Comparison of ENCODE assay signal across 22 mouse cellular contexts in genomic region chr11:36653656-36654323, GRCm38 (mm10).
DNase-seq lines count a peak whose midpoint lies in the region; ATAC-seq and TF ChIP-seq lines count a peak whose summit lies in the region.
"Had no signal": no experiment of that assay in that cellular context is flagged by ENCODE, and none has a peak within 500 bp of the region (broad histone marks: within the 10 kb centered on the region; RNA-seq: fewer than 3 reads in every experiment).

No protein-coding gene starts in this region.

- 59% methylated on average over 9 of the region's 9 CpGs for WGBS in cerebellum, adult 2 months
- 64% methylated on average over 9 of the region's 9 CpGs for WGBS in forebrain, embryonic 15.5 days
- 86% methylated on average over 9 of the region's 9 CpGs for WGBS in forebrain, embryonic 10.5 days

- TF ChIP-seq POLR2A in cerebellum, adult 2 months (IDR thresholded peaks at IDR 0.05; ENCODE audit: borderline replicate concordance, insufficient read depth, low read length) = no peak

- no peak overlapping the region for H3K4me2 ChIP-seq in forebrain, embryonic 15.5 days (replicated peaks)
- H3K4me2 ChIP-seq: embryonic facial prominence, embryonic 12.5 days; heart, embryonic 13.5 days; hindbrain, embryonic 13.5 days; intestine, embryonic 15.5 days had no signal

- H3K36me3 ChIP-seq in forebrain, embryonic 15.5 days = no peaks in the 10 kb centered on the region
- no peaks in the 10 kb centered on the region for H3K36me3 ChIP-seq in forebrain, embryonic 10.5 days (replicated peaks)
- H3K36me3 ChIP-seq: embryonic facial prominence, embryonic 12.5 days; G1E; heart, embryonic 13.5 days; hindbrain, embryonic 13.5 days; intestine, embryonic 15.5 days had no signal

- H3K4me1 ChIP-seq in cerebellum, adult 2 months (ENCODE audit: control insufficient read depth, insufficient read depth, low read length) = no peaks in the 10 kb centered on the region
- H3K4me1 ChIP-seq in forebrain, embryonic 15.5 days = peaks cover 18% of the 10 kb centered on the region
- no peaks in the 10 kb centered on the region for H3K4me1 ChIP-seq in forebrain, embryonic 10.5 days
- H3K4me1 ChIP-seq: embryonic facial prominence, embryonic 12.5 days; intestine, embryonic 15.5 days had no signal

- no peak overlapping the region for H3K4me3 ChIP-seq in cerebellum, adult 2 months (replicated peaks; ENCODE audit: insufficient read depth, low read depth, low read length)
- H3K4me3 ChIP-seq in forebrain, embryonic 15.5 days = no peak overlapping the region
- no peak overlapping the region for H3K4me3 ChIP-seq in forebrain, embryonic 10.5 days
- H3K4me3 ChIP-seq in layer of hippocampus, adult 2 months = no peak overlapping the region
- H3K4me3 ChIP-seq: embryonic facial prominence, embryonic 12.5 days; heart, embryonic 13.5 days; hindbrain, embryonic 13.5 days; intestine, embryonic 15.5 days had no signal

- ATAC-seq in forebrain, embryonic 15.5 days (replicated peaks) = peak; percentile 46; the same call in 1 of the 2 replicates
- ATAC-seq: CD4-positive, CD25-positive, alpha-beta regulatory T cell, adult 4 months; intestine, embryonic 15.5 days had no signal

- H3K9me3 ChIP-seq in forebrain, embryonic 15.5 days = no peaks in the 10 kb centered on the region
- no peaks in the 10 kb centered on the region for H3K9me3 ChIP-seq in forebrain, embryonic 10.5 days
- H3K9me3 ChIP-seq: embryonic facial prominence, embryonic 12.5 days; heart, embryonic 13.5 days; hindbrain, embryonic 13.5 days; intestine, embryonic 15.5 days had no signal

- no peak for TF ChIP-seq CTCF in cerebellum, adult 2 months (IDR thresholded peaks at IDR 0.05; ENCODE audit: borderline replicate concordance, insufficient read depth, low read depth, low read length)
- TF ChIP-seq CTCF in layer of hippocampus, adult 2 months (conservative IDR thresholded peaks at IDR 0.05) = no peak

- no peak overlapping the region for H3K9ac ChIP-seq in forebrain, embryonic 15.5 days (replicated peaks)
- H3K9ac ChIP-seq: embryonic facial prominence, embryonic 12.5 days; heart, embryonic 13.5 days; hindbrain, embryonic 13.5 days; intestine, embryonic 15.5 days had no signal

- no peaks in the 10 kb centered on the region for H3K27me3 ChIP-seq in cerebellum, adult 2 months (ENCODE audit: control insufficient read depth, insufficient read depth, low read length)
- H3K27me3 ChIP-seq in forebrain, embryonic 15.5 days = no peaks in the 10 kb centered on the region
- no peaks in the 10 kb centered on the region for H3K27me3 ChIP-seq in forebrain, embryonic 10.5 days (ENCODE audit: poor library complexity, severe bottlenecking)
- H3K27me3 ChIP-seq: embryonic facial prominence, embryonic 12.5 days; heart, embryonic 13.5 days; hindbrain, embryonic 13.5 days; intestine, embryonic 15.5 days had no signal

- DNase-seq in cerebellum, postnatal 10 days = peak; percentile 62 to 63
- no peak for DNase-seq in cerebellum, adult 2 months
- no peak for DNase-seq in forebrain, embryonic 10.5 days (ENCODE audit: extremely low spot score, low spot score)
- no peak for DNase-seq in layer of hippocampus, adult 2 months (ENCODE audit: low spot score in 2 of 2)
- no peak for DNase-seq in layer of hippocampus, postnatal 14 days (ENCODE audit: low spot score in 2 of 2)
- peak; percentile 37 for DNase-seq in brain, adult 2 months (ENCODE audit: low read depth, low spot score)
- no peak for DNase-seq in lung, postnatal 14 days
- DNase-seq: adrenal gland, adult 8-10 months; adrenal gland, postnatal 36 days; B cell, adult 2 months; cerebellum, adult 11-12 months; cerebellum, postnatal 25 days; gastrocnemius, postnatal 25 days; heart, postnatal 4 days; kidney, adult 2 months had no signal

- H3K27ac ChIP-seq in cerebellum, adult 2 months (ENCODE audit: insufficient read depth, low read length) = no peak overlapping the region
- H3K27ac ChIP-seq in forebrain, embryonic 15.5 days (replicated peaks) = peak overlapping the region; percentile 31; the same call in 1 of the 2 replicates
- no peak overlapping the region for H3K27ac ChIP-seq in forebrain, embryonic 10.5 days
- peak overlapping the region; percentile 11; the same call in 1 of the 2 replicates for H3K27ac ChIP-seq in layer of hippocampus, adult 2 months
- H3K27ac ChIP-seq: embryonic facial prominence, embryonic 12.5 days; heart, embryonic 13.5 days; hindbrain, embryonic 13.5 days; intestine, embryonic 15.5 days had no signal

Comparison
In these comparisons a context has a peak if more than half of its experiments do, and no peak if none do; other contexts are left out.
1. DNase-seq: peak in cerebellum, postnatal 10 days (2 of 2) and brain, adult 2 months (single experiment); none in cerebellum, adult 2 months (0 of 2), forebrain, embryonic 10.5 days (single experiment), layer of hippocampus, adult 2 months (0 of 2), layer of hippocampus, postnatal 14 days (0 of 2) and lung, postnatal 14 days (single experiment).
2. H3K27ac ChIP-seq: peak in forebrain, embryonic 15.5 days (single experiment) and layer of hippocampus, adult 2 months (single experiment); none in cerebellum, adult 2 months (single experiment) and forebrain, embryonic 10.5 days (single experiment).